Mouse (Mus musculus): Measurements from ENCODE around the gene Defb10. TPM values are rescaled to one million over a fixed set of nuclear protein-coding genes. Genes with fewer than 3 reads are reported as not detected.
"Not testable (repeated sequence)": the region's sequence is repeated elsewhere in the genome, so short reads cannot be mapped to it uniquely, and the experiment has no call there.

The Defb10 gene
- 1.1 TPM in 1 of 2 replicates, not detected in the other for polyA plus RNA-seq (2016; fragmentation: Nextera tagmentation; extraction: Ambion mirVana)

DNA sequence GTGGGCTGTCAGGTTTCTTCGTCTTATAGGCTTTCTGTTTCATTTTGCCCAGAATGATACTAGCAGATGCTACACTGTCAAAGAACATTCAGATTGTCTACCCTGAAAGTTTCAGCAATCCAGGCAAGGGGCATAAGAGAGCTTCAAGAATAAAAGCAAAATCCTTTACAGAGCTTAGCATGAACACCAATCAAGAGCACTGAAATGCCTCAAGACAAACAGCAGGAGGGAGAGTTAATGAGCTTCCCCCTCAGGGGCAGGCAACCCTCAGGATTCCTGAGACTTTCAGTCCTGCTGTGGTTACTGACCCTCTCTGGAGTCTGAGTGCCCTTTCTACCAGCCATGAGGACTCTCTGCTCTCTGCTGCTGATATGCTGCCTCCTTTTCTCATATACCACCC is at the start of gene Defb10:
Gene Defb10, plus strand, starts transcription at position 316 of the 400 bp plus-strand sequence.
- not testable (repeated sequence) for ATAC-seq (ENCODE audit: low FRiP score); H3K9me3 ChIP-seq (replicated peaks); H3K4me2 ChIP-seq (replicated peaks); H3K9ac ChIP-seq; H3K4me3 ChIP-seq; H3K27me3 ChIP-seq; H3K27ac ChIP-seq; H3K36me3 ChIP-seq; H3K4me1 ChIP-seq
- 59% methylated on average over 1 of the region's 1 CpGs for WGBS

DNA sequence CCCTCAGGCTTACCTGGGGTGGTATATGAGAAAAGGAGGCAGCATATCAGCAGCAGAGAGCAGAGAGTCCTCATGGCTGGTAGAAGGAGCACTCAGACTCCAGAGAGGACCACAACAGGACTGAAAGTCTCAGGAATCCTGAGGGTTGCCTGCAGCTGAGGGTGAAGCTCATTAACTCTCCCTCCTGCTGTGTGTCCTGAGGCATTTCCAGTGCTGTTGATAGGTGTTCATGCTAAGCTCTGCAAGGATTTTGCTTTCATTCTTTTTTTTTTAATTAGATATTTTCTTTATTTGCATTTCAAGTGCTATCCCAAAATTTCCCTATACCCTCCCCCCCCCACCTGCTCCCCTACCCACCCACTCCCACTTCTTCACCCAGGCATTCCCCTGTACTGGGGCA is 26.6 kb downstream of the Defb10 start, which contains the start of gene Defb9:
Gene Defb9, minus strand, starts transcription at position 101 of the 400 bp plus-strand sequence.
- not testable (repeated sequence) for H3K4me2 ChIP-seq (replicated peaks); H3K27me3 ChIP-seq; H3K36me3 ChIP-seq; ATAC-seq (ENCODE audit: low FRiP score); H3K9ac ChIP-seq; H3K27ac ChIP-seq; H3K9me3 ChIP-seq (replicated peaks); H3K4me1 ChIP-seq; H3K4me3 ChIP-seq

- not testable (repeated sequence) for H3K27me3 ChIP-seq; H3K9ac ChIP-seq; H3K4me2 ChIP-seq (replicated peaks); H3K4me1 ChIP-seq; H3K36me3 ChIP-seq; ATAC-seq (ENCODE audit: low FRiP score); H3K27ac ChIP-seq; H3K9me3 ChIP-seq (replicated peaks); H3K4me3 ChIP-seq
Measured at GRCm38 (mm10) chr8:21906290-21906689, 47.6 kb downstream of the Defb10 start, which contains the start of gene Defb11. Gene Defb11 (minus strand): TSS chr8:21906412.

Other genes starting within 250 kb of the Defb10 start
- gene Defa26, start 240.7 kb upstream of the Defb10 start, polyA plus RNA-seq (2016; fragmentation: Nextera tagmentation; extraction: Ambion mirVana), result not detected in 2 replicates
- gene Defa17, start 203.1 kb upstream of the Defb10 start, polyA plus RNA-seq (2016; fragmentation: Nextera tagmentation; extraction: Ambion mirVana), result not detected in 2 replicates
- gene Defa34, start 193.1 kb upstream of the Defb10 start, polyA plus RNA-seq (2016; fragmentation: Nextera tagmentation; extraction: Ambion mirVana), result not detected in 2 replicates
- not detected in 2 replicates for gene AY761184, start 155.3 kb upstream of the Defb10 start, polyA plus RNA-seq (2016; fragmentation: Nextera tagmentation; extraction: Ambion mirVana)
- gene Defa24, start 124.4 kb upstream of the Defb10 start, polyA plus RNA-seq (2016; fragmentation: Nextera tagmentation; extraction: Ambion mirVana), result not detected in 2 replicates
- not detected in 2 replicates for gene Defb50, start 35.4 kb upstream of the Defb10 start, polyA plus RNA-seq (2016; fragmentation: Nextera tagmentation; extraction: Ambion mirVana)
- not detected in 2 replicates for gene Defb2, start 19.0 kb upstream of the Defb10 start, polyA plus RNA-seq (2016; fragmentation: Nextera tagmentation; extraction: Ambion mirVana)
- gene Defb9, start 26.5 kb downstream of the Defb10 start, polyA plus RNA-seq (2016; fragmentation: Nextera tagmentation; extraction: Ambion mirVana), result 1.3 and 1.5 TPM in 2 replicates
- 14.2 and 14.9 TPM in 2 replicates for gene Defb11, start 47.5 kb downstream of the Defb10 start, polyA plus RNA-seq (2016; fragmentation: Nextera tagmentation; extraction: Ambion mirVana)
- gene Defb15, start 73.8 kb downstream of the Defb10 start, polyA plus RNA-seq (2016; fragmentation: Nextera tagmentation; extraction: Ambion mirVana), result not detected in 2 replicates
- gene Defb35, start 79.5 kb downstream of the Defb10 start, polyA plus RNA-seq (2016; fragmentation: Nextera tagmentation; extraction: Ambion mirVana), result not detected in 2 replicates
- not detected in 2 replicates for gene Defb13, start 87.9 kb downstream of the Defb10 start, polyA plus RNA-seq (2016; fragmentation: Nextera tagmentation; extraction: Ambion mirVana)
- gene Fam90a1a, start 99.8 kb downstream of the Defb10 start, polyA plus RNA-seq (2016; fragmentation: Nextera tagmentation; extraction: Ambion mirVana), result not detected in 2 replicates
- not detected in 2 replicates for gene Ccdc70, start 110.9 kb downstream of the Defb10 start, polyA plus RNA-seq (2016; fragmentation: Nextera tagmentation; extraction: Ambion mirVana)
- 1.7 and 1.9 TPM in 2 replicates for gene Atp7b, start 201.4 kb downstream of the Defb10 start, polyA plus RNA-seq (2016; fragmentation: Nextera tagmentation; extraction: Ambion mirVana)
- gene Alg11, start 201.8 kb downstream of the Defb10 start, polyA plus RNA-seq (2016; fragmentation: Nextera tagmentation; extraction: Ambion mirVana), result 32.3 and 38.0 TPM in 2 replicates